15 mouse cellular contexts compared by ENCODE assay signal in the genomic region with DNA sequence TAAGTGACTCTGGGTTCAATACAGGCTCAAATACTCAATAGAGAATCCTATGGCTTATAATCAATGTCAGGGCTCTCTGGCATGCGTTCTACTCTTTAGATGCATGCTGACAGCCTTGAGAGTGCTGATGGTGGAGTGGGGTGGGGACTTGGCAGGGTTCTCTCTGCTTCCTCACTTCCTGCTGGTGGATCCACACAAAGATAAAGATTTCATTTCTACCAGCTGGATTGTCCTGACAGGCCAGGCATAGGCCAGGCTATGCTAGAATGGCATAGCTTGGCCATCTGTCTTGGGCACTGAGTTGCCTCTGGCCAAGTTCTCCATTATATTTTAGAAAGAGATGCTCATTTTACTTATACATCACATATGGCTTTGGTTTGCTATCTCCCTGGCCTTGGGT.
"Had no signal": no experiment of that assay in that cellular context is flagged by ENCODE, and none has a peak within 500 bp of the region (broad histone marks: within the 10 kb centered on the region; RNA-seq: fewer than 3 reads in every experiment).

No protein-coding gene starts in this region.

- H3K4me3 ChIP-seq: kidney, embryonic 15.5 days; left cerebral cortex, adult 2 months; limb, embryonic 15.5 days; liver, embryonic 12.5 days; midbrain, embryonic 10.5 days; myocyte; neural tube, embryonic 15.5 days had no signal

- DNase-seq: kidney, postnatal 14 days; lung, embryonic 14.5 days; lung, postnatal 10 days; lung, postnatal 4 days; right cerebral cortex, adult 18-20 months; right cerebral cortex, postnatal 25 days; thymus, postnatal 4 days had no signal

- H3K4me2 ChIP-seq: kidney, embryonic 15.5 days; limb, embryonic 15.5 days; liver, embryonic 12.5 days; lung, embryonic 14.5 days; neural tube, embryonic 15.5 days had no signal

- H3K36me3 ChIP-seq: kidney, embryonic 15.5 days; limb, embryonic 15.5 days; liver, embryonic 12.5 days; midbrain, embryonic 10.5 days; neural tube, embryonic 15.5 days had no signal

- ATAC-seq: liver, embryonic 12.5 days had no signal

- H3K9me3 ChIP-seq: kidney, embryonic 15.5 days; limb, embryonic 15.5 days; liver, embryonic 12.5 days; midbrain, embryonic 10.5 days; neural tube, embryonic 15.5 days had no signal

- H3K4me1 ChIP-seq: kidney, embryonic 15.5 days; limb, embryonic 15.5 days; liver, embryonic 12.5 days; midbrain, embryonic 10.5 days; neural tube, embryonic 15.5 days had no signal

- H3K9ac ChIP-seq: kidney, embryonic 15.5 days; limb, embryonic 15.5 days; liver, embryonic 12.5 days; lung, embryonic 14.5 days; neural tube, embryonic 15.5 days had no signal

- H3K27me3 ChIP-seq: kidney, embryonic 15.5 days; limb, embryonic 15.5 days; liver, embryonic 12.5 days; neural tube, embryonic 15.5 days had no signal

- H3K27ac ChIP-seq: kidney, embryonic 15.5 days; left cerebral cortex, adult 2 months; limb, embryonic 15.5 days; liver, embryonic 12.5 days; midbrain, embryonic 10.5 days; neural tube, embryonic 15.5 days; stomach, postnatal 0 days had no signal
